17 mouse cellular contexts compared by ENCODE assay signal in the genomic region with DNA sequence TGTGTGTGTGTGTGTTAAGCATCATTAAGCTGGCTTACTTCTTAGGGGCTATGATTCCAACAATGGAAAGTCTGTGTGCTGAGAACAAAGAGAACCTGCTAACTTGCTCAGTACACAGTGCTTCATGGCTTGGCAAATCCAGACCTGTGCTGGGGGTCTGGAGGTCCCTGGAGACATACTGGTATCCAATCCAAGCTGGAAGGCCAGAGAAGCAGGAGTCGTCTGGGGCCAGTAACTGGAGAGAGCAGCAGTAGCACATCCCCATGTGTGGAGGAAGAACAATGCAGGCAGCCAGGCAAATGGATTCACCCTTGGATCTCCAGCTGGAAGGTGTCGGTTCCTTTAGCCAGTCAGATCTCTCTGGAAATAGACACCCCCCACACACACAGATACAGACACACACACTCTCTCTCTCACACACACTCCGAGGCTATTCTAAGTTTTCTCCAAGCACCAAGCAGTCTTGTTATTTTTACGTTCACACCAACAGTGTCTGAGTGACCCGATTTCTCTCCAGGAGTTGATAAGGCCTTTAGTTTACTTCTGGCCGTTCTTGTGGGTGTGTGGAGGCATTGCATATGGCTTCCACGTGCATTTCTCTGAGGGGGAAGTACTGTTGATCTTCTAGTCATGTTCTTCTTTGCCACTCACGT. TPM values are rescaled to one million over a fixed set of nuclear protein-coding genes. Genes with fewer than 3 reads are reported as not detected.
DNase-seq lines count a peak whose midpoint lies in the region; ATAC-seq and TF ChIP-seq lines count a peak whose summit lies in the region.
"Had no signal": no experiment of that assay in that cellular context is flagged by ENCODE, and none has a peak within 500 bp of the region (broad histone marks: within the 10 kb centered on the region; RNA-seq: fewer than 3 reads in every experiment).

No protein-coding gene starts in this region.

- 0 out of 2 replicates have a peak, but pooled peaks have one; percentile 10 for ATAC-seq in heart, embryonic 16.5 days (replicated peaks; ENCODE audit: extremely low read depth, insufficient read depth, low FRiP score)
- no peak for ATAC-seq in forebrain, embryonic 14.5 days
- peak; percentile 41; the same call in 1 of the 2 replicates for ATAC-seq in limb, embryonic 14.5 days (ENCODE audit: low FRiP score, low read depth)
- ATAC-seq in inflammation-experienced regulatory T-cells, adult 6 months = no peak

- TF ChIP-seq POLR2A in limb, embryonic 14.5 days (IDR thresholded peaks at IDR 0.05; ENCODE audit: borderline replicate concordance, extremely low read depth, insufficient read depth, insufficient read length) = no peak

- H3K27me3 ChIP-seq in heart, embryonic 16.5 days (ENCODE audit: control insufficient read depth, insufficient read depth, low read length) = no peaks in the 10 kb centered on the region
- H3K27me3 ChIP-seq in forebrain, embryonic 14.5 days (replicated peaks; ENCODE audit: control insufficient read depth, insufficient read depth, low read length) = no peaks in the 10 kb centered on the region
- no peaks in the 10 kb centered on the region for H3K27me3 ChIP-seq in limb, embryonic 14.5 days (ENCODE audit: control insufficient read depth, insufficient read depth, low read length)
- H3K27me3 ChIP-seq: embryonic facial prominence, embryonic 15.5 days; megakaryocyte, embryonic 14.5 days had no signal

- 30% methylated on average over 8 of the region's 8 CpGs for WGBS in heart, embryonic 16.5 days
- WGBS in forebrain, embryonic 14.5 days = 69% methylated on average over 8 of the region's 8 CpGs
- WGBS in limb, embryonic 14.5 days = 62% methylated on average over 8 of the region's 8 CpGs

- H3K9me3 ChIP-seq in heart, embryonic 16.5 days (replicated peaks; ENCODE audit: control insufficient read depth, low read length) = no peaks in the 10 kb centered on the region; the same call in 1 of the 2 replicates
- H3K9me3 ChIP-seq in forebrain, embryonic 14.5 days (replicated peaks; ENCODE audit: control insufficient read depth, low read length) = 0 out of 2 replicates have a peak, but pooled peaks cover 4% of the 10 kb centered on the region
- no peaks in the 10 kb centered on the region for H3K9me3 ChIP-seq in limb, embryonic 14.5 days (ENCODE audit: control insufficient read depth, low read length)
- H3K9me3 ChIP-seq: embryonic facial prominence, embryonic 15.5 days had no signal

- H3K4me1 ChIP-seq in heart, embryonic 16.5 days (ENCODE audit: control insufficient read depth, insufficient read depth, low read length) = peaks cover 16% of the 10 kb centered on the region
- peaks cover 4% of the 10 kb centered on the region for H3K4me1 ChIP-seq in forebrain, embryonic 14.5 days (ENCODE audit: control insufficient read depth, insufficient read depth, low read length)
- peaks cover 4% of the 10 kb centered on the region; the same call in 1 of the 2 replicates for H3K4me1 ChIP-seq in limb, embryonic 14.5 days (ENCODE audit: control insufficient read depth, insufficient read depth, low read length)
- H3K4me1 ChIP-seq: megakaryocyte, embryonic 14.5 days had no signal

- H3K4me2 ChIP-seq in heart, embryonic 16.5 days (ENCODE audit: low read depth, low read length) = no peak overlapping the region
- no peak overlapping the region for H3K4me2 ChIP-seq in forebrain, embryonic 14.5 days (ENCODE audit: low read length)
- H3K4me2 ChIP-seq in limb, embryonic 14.5 days (replicated peaks; ENCODE audit: low read depth, low read length, severe bottlenecking) = no peak overlapping the region
- H3K4me2 ChIP-seq: embryonic facial prominence, embryonic 15.5 days had no signal

- no peak overlapping the region for H3K4me3 ChIP-seq in heart, embryonic 16.5 days (ENCODE audit: low read length)
- no peak overlapping the region for H3K4me3 ChIP-seq in forebrain, embryonic 14.5 days (ENCODE audit: low read depth, low read length)
- H3K4me3 ChIP-seq in limb, embryonic 14.5 days (replicated peaks; ENCODE audit: low read length) = no peak overlapping the region
- H3K4me3 ChIP-seq: embryonic facial prominence, embryonic 15.5 days; heart, adult 2 months; megakaryocyte, embryonic 14.5 days had no signal

- DNase-seq in heart, postnatal 4 days = no peak
- peak; percentile 35 for DNase-seq in forebrain, embryonic 14.5 days (ENCODE audit: low spot score)
- DNase-seq in limb, embryonic 14.5 days (ENCODE audit: low spot score) = no peak
- DNase-seq in retina, embryonic 14.5 days (ENCODE audit: low spot score) = peak; percentile 45
- no peak for DNase-seq in embryo, embryonic 10.5 days (ENCODE audit: low spot score)
- DNase-seq in cerebellum, adult 18-20 months = no peak
- DNase-seq: cerebellum, postnatal 14 days; heart, adult 2 months; kidney, postnatal 10 days; liver; thymus, postnatal 36 days had no signal

- H3K36me3 ChIP-seq in heart, embryonic 16.5 days (ENCODE audit: control insufficient read depth, insufficient read depth) = no peaks in the 10 kb centered on the region
- H3K36me3 ChIP-seq in forebrain, embryonic 14.5 days (ENCODE audit: control insufficient read depth, insufficient read depth, low read length) = no peaks in the 10 kb centered on the region
- H3K36me3 ChIP-seq in limb, embryonic 14.5 days (ENCODE audit: control insufficient read depth, insufficient read depth, low read length) = no peaks in the 10 kb centered on the region
- H3K36me3 ChIP-seq: embryonic facial prominence, embryonic 15.5 days had no signal

- no peak overlapping the region for H3K9ac ChIP-seq in heart, embryonic 16.5 days (ENCODE audit: low read length)
- 0 out of 2 replicates have a peak overlapping the region, but pooled peaks have one; percentile 21 for H3K9ac ChIP-seq in forebrain, embryonic 14.5 days (ENCODE audit: low read length)
- H3K9ac ChIP-seq in limb, embryonic 14.5 days (ENCODE audit: low read depth, low read length, severe bottlenecking) = no peak overlapping the region
- H3K9ac ChIP-seq: embryonic facial prominence, embryonic 15.5 days had no signal

- no peak overlapping the region for H3K27ac ChIP-seq in heart, embryonic 16.5 days (ENCODE audit: low read length)
- H3K27ac ChIP-seq in forebrain, embryonic 14.5 days (ENCODE audit: low read depth, low read length) = no peak overlapping the region
- no peak overlapping the region for H3K27ac ChIP-seq in limb, embryonic 14.5 days (replicated peaks; ENCODE audit: low read depth, low read length)
- H3K27ac ChIP-seq: embryonic facial prominence, embryonic 15.5 days; heart, adult 2 months had no signal

RNA-seq across cellular contexts. Expression of a gene that starts 8.2 kb away (rescaled TPM):
- polyA plus RNA-seq in heart, embryonic 16.5 days (2015; fragmentation: Nextera tagmentation; extraction: Ambion mirVana) = 5.6 and 6.1 TPM in 2 replicates
- under 1 TPM; 0.52 to 0.60 TPM for total RNA-seq in heart, postnatal 4 days (2021)
- polyA plus RNA-seq in forebrain, embryonic 14.5 days (2014; fragmentation: Nextera tagmentation; extraction: Ambion mirVana) = 41.8 and 58.1 TPM in 2 replicates
- polyA plus RNA-seq in limb, embryonic 14.5 days (2012; rRNA removed) = 10.8 and 11.2 TPM in 2 replicates
- polyA plus RNA-seq in limb, embryonic 14.5 days (2014; fragmentation: Nextera tagmentation; extraction: Ambion mirVana) = 8.3 and 11.9 TPM in 2 replicates
- polyA plus RNA-seq in inflammation-experienced regulatory T-cells, adult 6 months (2017; shearing (Covaris generic)) = not detected
- total RNA-seq: MEL; neutrophil, adult 5-6 weeks had no signal

Comparison
In these comparisons a context has a peak if more than half of its experiments do, and no peak if none do; other contexts are left out.
1. ATAC-seq: peak in heart, embryonic 16.5 days (single experiment) and limb, embryonic 14.5 days (single experiment); none in forebrain, embryonic 14.5 days (single experiment) and inflammation-experienced regulatory T-cells, adult 6 months (single experiment).
2. DNase-seq: peak in forebrain, embryonic 14.5 days (single experiment) and retina, embryonic 14.5 days (single experiment); none in heart, postnatal 4 days (single experiment), limb, embryonic 14.5 days (single experiment), embryo, embryonic 10.5 days (single experiment) and cerebellum, adult 18-20 months (0 of 2).